Mouse (Mus musculus): ENCODE measurements at regions not wholly inside any gene's neighbourhood (a gene's known extent, or its start where the extent isn't known, plus 50 kb on each side); places are given as distances from the start of the nearest gene placed in this dataset.

DNA sequence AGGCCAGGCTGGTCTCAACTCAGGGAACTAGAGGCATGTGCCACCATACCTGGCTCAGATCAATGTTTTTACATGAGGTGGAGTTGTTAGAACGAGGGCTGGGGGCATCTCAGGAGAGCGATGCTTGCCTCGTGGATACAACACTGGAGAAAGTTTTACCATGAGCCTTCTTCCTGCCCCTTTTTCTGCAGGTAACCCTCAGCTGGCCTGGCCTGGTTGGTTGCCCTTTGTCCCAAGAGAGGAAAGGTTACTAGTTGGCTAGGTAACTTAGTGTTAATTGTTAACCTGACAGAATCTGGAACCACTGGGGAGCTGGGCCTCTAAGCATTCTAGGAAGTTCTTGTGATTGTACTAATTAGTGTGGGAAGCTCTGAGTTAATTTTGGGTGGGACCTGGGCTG is 81.0 kb upstream of the Sertad2 start:
- DNase-seq (ENCODE audit: low spot score), result no peak

DNA sequence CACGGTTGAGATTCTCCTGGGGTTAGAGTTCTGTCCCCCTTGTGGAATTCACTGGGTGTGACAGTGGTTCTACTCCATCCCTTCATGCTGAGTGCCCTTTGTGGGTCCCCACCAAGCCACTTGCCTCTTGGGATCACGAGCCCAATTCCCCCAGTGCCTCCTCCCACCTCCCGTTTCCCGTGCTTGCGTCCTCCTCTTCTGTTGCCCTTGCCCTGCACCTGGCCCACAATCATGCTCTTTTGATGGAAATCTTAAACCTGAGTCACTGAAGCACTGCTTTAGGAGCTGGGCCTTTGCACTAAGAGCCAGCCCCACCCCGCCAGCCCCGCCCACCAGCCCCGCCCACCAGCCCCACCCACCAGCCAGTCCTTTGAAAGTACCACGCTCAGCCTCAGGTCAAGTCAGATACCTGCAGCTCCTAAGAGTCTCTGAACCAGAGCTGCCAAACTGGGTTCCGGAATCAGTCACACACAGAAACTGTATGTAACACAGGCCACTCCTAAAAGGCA is 79.8 kb upstream of the Sertad2 start:
- no peak for DNase-seq (ENCODE audit: low spot score)

GRCm38 (mm10) chr11:20464564-20464963 is 78.5 kb upstream of the Sertad2 start:
- no peak for DNase-seq (ENCODE audit: low spot score)

GRCm38 (mm10) chr11:20466591-20466990 is 76.5 kb upstream of the Sertad2 start:
- no peak for DNase-seq (ENCODE audit: low spot score)

DNA sequence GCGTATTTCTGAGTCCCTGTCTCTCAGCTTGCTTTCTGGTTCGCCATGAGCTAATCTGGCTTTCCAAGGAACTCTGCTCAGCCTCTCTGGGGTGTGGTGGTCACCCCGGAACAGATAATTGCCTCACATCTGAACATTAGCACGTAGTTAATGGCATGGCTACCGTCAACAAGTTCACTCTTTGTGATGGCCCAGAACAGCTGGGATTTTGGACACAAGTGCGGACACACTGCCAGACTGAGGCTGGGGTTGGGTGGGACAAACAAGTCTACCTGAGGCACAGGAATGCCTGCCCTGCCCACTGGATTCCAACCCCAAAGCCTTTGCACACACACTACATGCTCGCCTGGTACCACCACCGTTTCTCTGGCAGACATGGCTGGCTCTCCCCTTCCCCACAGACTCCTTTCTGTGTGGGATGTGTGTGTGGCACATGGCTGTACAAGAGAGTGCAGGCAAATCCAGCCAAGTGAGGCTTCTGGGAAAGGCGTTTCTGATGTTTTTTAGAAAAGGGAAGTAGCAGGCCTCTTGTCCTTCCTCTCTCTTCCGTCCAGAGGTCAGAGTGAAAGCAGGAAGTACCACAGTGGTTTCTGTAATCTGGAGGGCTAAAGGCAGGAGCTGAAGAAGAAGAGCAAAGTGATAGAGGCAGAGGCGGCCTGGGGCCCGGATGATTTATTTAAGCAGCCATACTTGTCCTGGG is 74.6 kb upstream of the Sertad2 start:
- no peak for DNase-seq (ENCODE audit: low spot score)

DNA sequence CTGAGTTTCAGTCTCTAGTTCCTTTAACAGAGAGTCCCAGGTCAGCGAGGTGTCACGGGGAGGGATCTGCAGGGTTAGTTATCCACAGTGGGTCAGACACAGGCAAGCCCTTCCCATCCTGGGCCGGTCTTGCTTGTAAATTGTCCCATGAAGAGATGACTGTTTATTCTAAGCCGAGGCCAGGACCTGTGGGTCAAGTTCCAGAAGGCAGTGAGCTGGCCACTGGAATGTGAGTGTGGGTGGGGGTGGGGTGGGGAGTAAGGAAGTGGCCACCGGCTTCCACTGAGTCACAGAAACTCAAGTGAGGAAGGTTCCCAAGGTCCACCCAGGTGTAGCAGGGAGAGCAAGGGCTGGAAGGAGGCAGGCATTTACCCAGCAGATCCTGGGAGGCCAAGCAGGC is 73.7 kb upstream of the Sertad2 start:
- DNase-seq (ENCODE audit: low spot score), result no peak

DNA sequence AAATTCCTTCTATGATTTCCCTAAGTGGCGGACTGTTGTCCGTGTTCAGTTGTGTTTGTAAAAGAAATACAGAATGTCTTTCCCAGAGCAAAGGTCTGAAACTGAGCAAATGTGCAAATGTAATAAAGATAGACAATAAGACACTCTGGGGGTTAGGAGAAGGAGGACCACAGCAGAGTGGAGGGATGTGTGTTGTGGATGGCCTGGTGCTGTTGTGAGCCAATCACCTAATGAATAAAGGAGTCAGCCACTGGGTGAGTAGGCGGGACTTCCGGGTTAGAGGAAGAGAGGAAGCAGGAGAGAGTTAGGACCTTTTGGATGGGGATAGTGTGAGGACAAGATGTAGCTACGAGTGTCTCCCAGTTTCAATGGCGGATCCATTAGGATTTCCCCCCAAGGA is 72.7 kb upstream of the Sertad2 start:
- DNase-seq (ENCODE audit: low spot score), result no peak

DNA sequence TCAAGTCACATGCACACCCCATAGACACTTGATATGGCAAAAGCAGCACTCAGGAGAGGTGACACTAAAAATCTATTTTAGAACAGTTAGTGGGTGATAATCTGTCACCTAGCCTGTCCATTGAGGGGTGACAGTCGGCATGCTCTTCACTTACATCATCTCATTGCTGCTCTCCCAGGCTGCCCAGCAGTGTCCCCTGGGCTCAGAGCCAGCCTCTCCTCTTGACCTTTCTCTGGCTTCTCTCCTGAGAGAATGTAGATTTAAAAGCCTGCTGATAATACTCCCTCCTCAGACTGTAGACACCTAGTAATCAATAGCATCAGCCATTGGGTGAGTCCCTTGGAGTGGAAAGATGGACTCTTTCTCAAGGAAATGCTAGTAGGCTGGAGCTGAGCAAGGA is 70.7 kb upstream of the Sertad2 start:
- DNase-seq (ENCODE audit: low spot score), result no peak

GRCm38 (mm10) chr11:20475629-20476028 is 67.4 kb upstream of the Sertad2 start:
- no peak for DNase-seq (ENCODE audit: low spot score)

- no peak for DNase-seq (ENCODE audit: low spot score)
These were observed 66.6 kb upstream of the Sertad2 start for GRCm38 (mm10) chr11:20476494-20476893.

GRCm38 (mm10) chr11:20477183-20478037 is 65.6 kb upstream of the Sertad2 start:
- peak; percentile 31 for DNase-seq (ENCODE audit: low spot score)

GRCm38 (mm10) chr11:20480632-20481031 is 62.4 kb upstream of the Sertad2 start:
- DNase-seq (ENCODE audit: low spot score), result no peak

GRCm38 (mm10) chr11:20485371-20485770 is 57.7 kb upstream of the Sertad2 start:
- no peak for DNase-seq (ENCODE audit: low spot score)

Measured in c-Kit-positive CD71-positive TER-119-positive erythroid progenitor cells, embryonic 14.5 days (primary cell).